Mouse (Mus musculus): ENCODE results near the gene Tnf. TPM values are rescaled to one million over a fixed set of nuclear protein-coding genes. Genes with fewer than 3 reads are reported as not detected.

Tnf gene
- polyA plus RNA-seq, 1 experiment from 2014 or later, result 0.12 TPM

GRCm38 (mm10) chr17:35155451-35155850 lies 46.4 kb downstream of the Tnf start:
- Histone ChIP-seq H3K4me1 (no peaks in the 10 kb centered on the region), H3K27ac (no peak overlapping the region), H3K36me3 (peaks cover 99% of the 10 kb centered on the region), H3K9me3 (replicated peaks) (no peaks in the 10 kb centered on the region), H3K9ac (no peak overlapping the region), H3K4me2 (no peak overlapping the region), H3K4me3 (replicated peaks) (no peak overlapping the region), H3K27me3 (no peaks in the 10 kb centered on the region)
- ATAC-seq (replicated peaks; ENCODE audit: low FRiP score), result no peak
- 88% methylated on average over 12 of the region's 12 CpGs for WGBS

- Histone ChIP-seq H3K4me2 (no peak overlapping the region), H3K4me3 (replicated peaks) (no peak overlapping the region), H3K27me3 (no peaks in the 10 kb centered on the region), H3K36me3 (peaks cover 99% of the 10 kb centered on the region), H3K9ac (no peak overlapping the region), H3K9me3 (replicated peaks) (no peaks in the 10 kb centered on the region), H3K27ac (no peak overlapping the region), H3K4me1 (no peaks in the 10 kb centered on the region)
- ATAC-seq (replicated peaks; ENCODE audit: low FRiP score), result no peak
- 81% methylated on average over 7 of the region's 7 CpGs for WGBS
Measured at GRCm38 (mm10) chr17:35154616-35155015, 47.2 kb downstream of the Tnf start.

- H3K9ac ChIP-seq, result no peak overlapping the region
- peaks cover 99% of the 10 kb centered on the region for H3K36me3 ChIP-seq
- no peaks in the 10 kb centered on the region for H3K9me3 ChIP-seq (replicated peaks)
- H3K27ac ChIP-seq, result no peak overlapping the region
- H3K4me1 ChIP-seq, result no peaks in the 10 kb centered on the region
- H3K27me3 ChIP-seq, result no peaks in the 10 kb centered on the region
- H3K4me3 ChIP-seq (replicated peaks), result no peak overlapping the region
- ATAC-seq (replicated peaks; ENCODE audit: low FRiP score), result no peak
- WGBS, result 79% methylated on average over 4 of the region's 4 CpGs
- H3K4me2 ChIP-seq, result no peak overlapping the region
Measured at GRCm38 (mm10) chr17:35153931-35154330, 47.9 kb downstream of the Tnf start.

GRCm38 (mm10) chr17:35153077-35153476 lies 48.7 kb downstream of the Tnf start:
- no peaks in the 10 kb centered on the region for H3K9me3 ChIP-seq (replicated peaks)
- no peak overlapping the region for H3K4me3 ChIP-seq (replicated peaks)
- ATAC-seq (replicated peaks; ENCODE audit: low FRiP score), result no peak
- H3K27me3 ChIP-seq, result no peaks in the 10 kb centered on the region
- H3K9ac ChIP-seq, result no peak overlapping the region
- no peak overlapping the region for H3K4me2 ChIP-seq
- 88% methylated on average over 9 of the region's 9 CpGs for WGBS
- H3K27ac ChIP-seq, result no peak overlapping the region
- H3K36me3 ChIP-seq, result peaks cover 99% of the 10 kb centered on the region
- no peaks in the 10 kb centered on the region for H3K4me1 ChIP-seq

GRCm38 (mm10) chr17:35152121-35152520 lies 49.7 kb downstream of the Tnf start:
- WGBS, result 96% methylated on average over 4 of the region's 4 CpGs
- Histone ChIP-seq H3K27me3 (no peaks in the 10 kb centered on the region), H3K4me1 (no peaks in the 10 kb centered on the region), H3K4me2 (no peak overlapping the region), H3K9me3 (replicated peaks) (no peaks in the 10 kb centered on the region), H3K27ac (no peak overlapping the region), H3K4me3 (replicated peaks) (no peak overlapping the region), H3K36me3 (peaks cover 99% of the 10 kb centered on the region), H3K9ac (no peak overlapping the region)
- ATAC-seq (replicated peaks; ENCODE audit: low FRiP score), result no peak

Small RNA genes within 50 kb of the gene (microRNA-seq; reads per million reads assigned to microRNA genes)
- not detected for gene Mir6973a
- gene Mir6974, result not detected
- 1.5 reads per million, percentile 2 among the genes with 10 or more reads in this experiment for gene Mir6975
- 0.59 reads per million for gene Mir8094

Other genes starting within 250 kb of the Tnf start
- 0.49 and 0.53 TPM in 2 replicates for gene Hspa1b, start 242.8 kb downstream of the Tnf start, polyA plus RNA-seq (2015; fragmentation: Nextera tagmentation; extraction: Ambion mirVana)
- gene Gm20481, start 232.1 kb downstream of the Tnf start, polyA plus RNA-seq (2015; fragmentation: Nextera tagmentation; extraction: Ambion mirVana), result not detected in 2 replicates
- gene Hspa1a, start 229.9 kb downstream of the Tnf start, polyA plus RNA-seq (2015; fragmentation: Nextera tagmentation; extraction: Ambion mirVana), result 7.8 and 8.4 TPM in 2 replicates
- gene Hspa1l, start 229.3 kb downstream of the Tnf start, polyA plus RNA-seq (2015; fragmentation: Nextera tagmentation; extraction: Ambion mirVana), result 0.81 and 1.6 TPM in 2 replicates
- 229 and 231 TPM in 2 replicates for gene Lsm2, start 220.1 kb downstream of the Tnf start, polyA plus RNA-seq (2015; fragmentation: Nextera tagmentation; extraction: Ambion mirVana)
- 128 and 140 TPM in 2 replicates for gene Vars, start 201.0 kb downstream of the Tnf start, polyA plus RNA-seq (2015; fragmentation: Nextera tagmentation; extraction: Ambion mirVana)
- gene Vwa7, start 185.4 kb downstream of the Tnf start, polyA plus RNA-seq (2015; fragmentation: Nextera tagmentation; extraction: Ambion mirVana), result 0.19 and 0.29 TPM in 2 replicates
- gene Sapcd1, start 174.0 kb downstream of the Tnf start, polyA plus RNA-seq (2015; fragmentation: Nextera tagmentation; extraction: Ambion mirVana), result 6.2 and 6.8 TPM in 2 replicates
- gene Msh5, start 155.3 kb downstream of the Tnf start, polyA plus RNA-seq (2015; fragmentation: Nextera tagmentation; extraction: Ambion mirVana), result 5.2 and 5.4 TPM in 2 replicates
- 300 and 320 TPM in 2 replicates for gene Clic1, start 152.0 kb downstream of the Tnf start, polyA plus RNA-seq (2015; fragmentation: Nextera tagmentation; extraction: Ambion mirVana)
- gene Ddah2, start 143.0 kb downstream of the Tnf start, polyA plus RNA-seq (2015; fragmentation: Nextera tagmentation; extraction: Ambion mirVana), result 324 and 356 TPM in 2 replicates
- gene Ly6g6c, start 136.6 kb downstream of the Tnf start, polyA plus RNA-seq (2015; fragmentation: Nextera tagmentation; extraction: Ambion mirVana), result 1.6 TPM in 1 of 2 replicates, not detected in the other
- 0.41 and 0.52 TPM in 2 replicates for gene Mpig6b, start 135.8 kb downstream of the Tnf start, polyA plus RNA-seq (2015; fragmentation: Nextera tagmentation; extraction: Ambion mirVana)
- gene Ly6g6e, start 125.1 kb downstream of the Tnf start, polyA plus RNA-seq (2015; fragmentation: Nextera tagmentation; extraction: Ambion mirVana), result 1.2 and 1.6 TPM in 2 replicates
- gene Ly6g6d, start 123.9 kb downstream of the Tnf start, polyA plus RNA-seq (2015; fragmentation: Nextera tagmentation; extraction: Ambion mirVana), result 5.0 and 6.0 TPM in 2 replicates
- not detected in 2 replicates for gene Ly6g6f, start 116.4 kb downstream of the Tnf start, polyA plus RNA-seq (2015; fragmentation: Nextera tagmentation; extraction: Ambion mirVana)
- gene Abhd16a, start 112.7 kb downstream of the Tnf start, polyA plus RNA-seq (2015; fragmentation: Nextera tagmentation; extraction: Ambion mirVana), result 94.7 and 103 TPM in 2 replicates
- gene Ly6g5c, start 93.7 kb downstream of the Tnf start, polyA plus RNA-seq (2015; fragmentation: Nextera tagmentation; extraction: Ambion mirVana), result not detected in 2 replicates
- 0.99 and 1.9 TPM in 2 replicates for gene Ly6g5b, start 86.6 kb downstream of the Tnf start, polyA plus RNA-seq (2015; fragmentation: Nextera tagmentation; extraction: Ambion mirVana)
- 19.0 and 20.3 TPM in 2 replicates for gene Gpank1, start 80.6 kb downstream of the Tnf start, polyA plus RNA-seq (2015; fragmentation: Nextera tagmentation; extraction: Ambion mirVana)
- gene Csnk2b, start 80.0 kb downstream of the Tnf start, polyA plus RNA-seq (2015; fragmentation: Nextera tagmentation; extraction: Ambion mirVana), result 281 and 284 TPM in 2 replicates
- 10.5 and 12.2 TPM in 2 replicates for gene D17H6S53E, start 75.6 kb downstream of the Tnf start, polyA plus RNA-seq (2015; fragmentation: Nextera tagmentation; extraction: Ambion mirVana)
- 21.0 and 25.7 TPM in 2 replicates for gene Apom, start 70.0 kb downstream of the Tnf start, polyA plus RNA-seq (2015; fragmentation: Nextera tagmentation; extraction: Ambion mirVana)
- gene Bag6, start 66.8 kb downstream of the Tnf start, polyA plus RNA-seq (2015; fragmentation: Nextera tagmentation; extraction: Ambion mirVana), result 56.1 and 64.9 TPM in 2 replicates
- 176 and 209 TPM in 2 replicates for gene Prrc2a, start 37.1 kb downstream of the Tnf start, polyA plus RNA-seq (2015; fragmentation: Nextera tagmentation; extraction: Ambion mirVana)
- 8.8 and 9.2 TPM in 2 replicates for gene Aif1, start 25.9 kb downstream of the Tnf start, polyA plus RNA-seq (2015; fragmentation: Nextera tagmentation; extraction: Ambion mirVana)
- gene Lst1, start 13.6 kb downstream of the Tnf start, polyA plus RNA-seq (2015; fragmentation: Nextera tagmentation; extraction: Ambion mirVana), result 12.1 and 13.7 TPM in 2 replicates
- 0.53 and 0.72 TPM in 2 replicates for gene Ltb, start 7.6 kb downstream of the Tnf start, polyA plus RNA-seq (2015; fragmentation: Nextera tagmentation; extraction: Ambion mirVana)
- gene Lta, start 3.3 kb upstream of the Tnf start, polyA plus RNA-seq (2015; fragmentation: Nextera tagmentation; extraction: Ambion mirVana), result 0.10 TPM in 1 of 2 replicates, not detected in the other
- 0.65 and 0.69 TPM in 2 replicates for gene Gm16181, start 18.8 kb upstream of the Tnf start, polyA plus RNA-seq (2015; fragmentation: Nextera tagmentation; extraction: Ambion mirVana)
- gene Atp6v1g2, start 31.7 kb upstream of the Tnf start, polyA plus RNA-seq (2015; fragmentation: Nextera tagmentation; extraction: Ambion mirVana), result 6.2 and 6.4 TPM in 2 replicates
- gene Nfkbil1, start 33.8 kb upstream of the Tnf start, polyA plus RNA-seq (2015; fragmentation: Nextera tagmentation; extraction: Ambion mirVana), result 11.3 and 12.4 TPM in 2 replicates
- 531 and 538 TPM in 2 replicates for gene Ddx39b, start 39.7 kb upstream of the Tnf start, polyA plus RNA-seq (2015; fragmentation: Nextera tagmentation; extraction: Ambion mirVana)
- gene H2-D1, start 60.7 kb upstream of the Tnf start, polyA plus RNA-seq (2015; fragmentation: Nextera tagmentation; extraction: Ambion mirVana), result 64.5 and 66.1 TPM in 2 replicates
- gene H2-Q1, start 118.4 kb upstream of the Tnf start, polyA plus RNA-seq (2015; fragmentation: Nextera tagmentation; extraction: Ambion mirVana), result 0.13 TPM in 1 of 2 replicates, not detected in the other
- 0.64 and 0.80 TPM in 2 replicates for gene H2-Q2, start 140.2 kb upstream of the Tnf start, polyA plus RNA-seq (2015; fragmentation: Nextera tagmentation; extraction: Ambion mirVana)
- gene H2-Q4, start 177.6 kb upstream of the Tnf start, polyA plus RNA-seq (2015; fragmentation: Nextera tagmentation; extraction: Ambion mirVana), result 4.0 and 4.1 TPM in 2 replicates
- gene H2-Q6, start 222.8 kb upstream of the Tnf start, polyA plus RNA-seq (2015; fragmentation: Nextera tagmentation; extraction: Ambion mirVana), result 3.0 and 5.2 TPM in 2 replicates
- 12.7 and 13.9 TPM in 2 replicates for gene H2-Q7, start 237.1 kb upstream of the Tnf start, polyA plus RNA-seq (2015; fragmentation: Nextera tagmentation; extraction: Ambion mirVana)

Data from kidney, embryonic 15.5 days (tissue).